Mouse (Mus musculus) MEL (cell line): Measurements from ENCODE around the gene S100a16. TPM values are rescaled to one million over a fixed set of nuclear protein-coding genes. Genes with fewer than 3 reads are reported as not detected.

Experiments
- DNase-seq: peaks from one replicate; pipeline ENCODE4 v3.0.0; 2011; ENCODE audit warnings: low read depth, low spot score
- H3K27ac ChIP-seq: 2 replicates; pipeline ENCODE4 v1.5.1; 2012; ENCODE audit warnings: low read depth, mild to moderate bottlenecking, control low read depth, low read length, moderate library complexity; ENCODE audit not compliant: control insufficient read depth
- H3K27me3 ChIP-seq, 2 experiments: fragments of 150-350 bp in 1 of 2; sonication (generic) in 1 of 2; 2 replicates each; pipeline ENCODE4 v1.6.1; 2012; ENCODE audit warnings: low read length in 2 of 2, mild to moderate bottlenecking in 2 of 2, improper control_type of control experiment in 1 of 2, moderate library complexity in 1 of 2; ENCODE audit not compliant: insufficient read depth in 2 of 2, control insufficient read depth in 1 of 2
- H3K36me3 ChIP-seq, 2 experiments: 2 replicates each; pipeline ENCODE4 v1.6.1; 2012 to 2014; ENCODE audit warnings: low read length in 2 of 2, improper control_type of control experiment in 1 of 2, inconsistent platforms in 1 of 2, mild to moderate bottlenecking in 1 of 2; ENCODE audit not compliant: insufficient read depth in 2 of 2, control insufficient read depth in 1 of 2
- H3K4me1 ChIP-seq, 2 experiments: fragments of 150-350 bp in 1 of 2; sonication (generic) in 1 of 2; 2 replicates each; pipeline ENCODE4 v1.6.1; 2012; ENCODE audit warnings: low read length in 2 of 2, improper control_type of control experiment in 1 of 2, mild to moderate bottlenecking in 1 of 2; ENCODE audit not compliant: insufficient read depth in 2 of 2, control insufficient read depth in 1 of 2
- H3K4me3 ChIP-seq, 2 experiments: fragments of 150-350 bp in 1 of 2; sonication (generic) in 1 of 2; 2 replicates each; pipeline ENCODE4 v1.5.1; 2012; ENCODE audit warnings: low read depth in 2 of 2, low read length in 2 of 2, mild to moderate bottlenecking in 2 of 2, moderate library complexity in 2 of 2, control low read depth in 1 of 2, improper control_type of control experiment in 1 of 2; ENCODE audit not compliant: control insufficient read depth in 1 of 2, insufficient read depth in 1 of 2
- H3K79me2 ChIP-seq: 2 replicates; pipeline ENCODE4 v1.6.1; 2012; ENCODE audit warnings: mild to moderate bottlenecking, low read length, moderate library complexity; ENCODE audit not compliant: control insufficient read depth, poor library complexity, insufficient read depth
- H3K9ac ChIP-seq: 2 replicates; pipeline ENCODE4 v1.6.1; 2012; ENCODE audit warnings: low read depth, mild to moderate bottlenecking, control low read depth, low read length, moderate library complexity; ENCODE audit not compliant: control insufficient read depth, poor library complexity, severe bottlenecking
- H3K9me3 ChIP-seq: fragments of 150-350 bp; sonication (generic); replicated peaks from 2 replicates; pipeline ENCODE4 v1.6.1; 2012; ENCODE audit warnings: mild to moderate bottlenecking, low read length, improper control_type of control experiment, moderate library complexity; ENCODE audit not compliant: insufficient read depth
- BHLHE40 ChIP-seq: IDR thresholded peaks from 2 replicates; pipeline ENCODE4 v1.6.1; 2012; ENCODE audit warnings: low read depth, mild to moderate bottlenecking, inconsistent platforms, low read length, improper control_type of control experiment, borderline replicate concordance
- CHD1 ChIP-seq: IDR thresholded peaks from 2 replicates; pipeline ENCODE4 v1.6.1; 2012; ENCODE audit warnings: low read depth, mild to moderate bottlenecking, inconsistent platforms, low read length, improper control_type of control experiment
- E2F4 ChIP-seq: IDR thresholded peaks from 2 replicates; pipeline ENCODE4 v1.6.1; 2011; ENCODE audit warnings: low read depth, low read length, improper control_type of control experiment, borderline replicate concordance
- ELF1 ChIP-seq: IDR thresholded peaks from 2 replicates; pipeline ENCODE4 v1.6.1; 2014; ENCODE audit warnings: low read depth, mild to moderate bottlenecking, inconsistent platforms, low read length, improper control_type of control experiment, moderate library complexity
- KAT2A ChIP-seq: conservative IDR thresholded peaks from 2 replicates; pipeline ENCODE4 v1.6.1; 2012; ENCODE audit warnings: low read depth, low read length, improper control_type of control experiment, inconsistent platforms
- MAFK ChIP-seq: IDR thresholded peaks from 2 replicates; pipeline ENCODE4 v1.6.1; 2011; ENCODE audit warnings: low read depth, mild to moderate bottlenecking, low read length, improper control_type of control experiment, borderline replicate concordance
- MAX ChIP-seq: IDR thresholded peaks from 2 replicates; pipeline ENCODE4 v1.6.1; 2011; ENCODE audit warnings: low read length, improper control_type of control experiment
- MAZ ChIP-seq: IDR thresholded peaks from 2 replicates; pipeline ENCODE4 v1.6.1; 2012; ENCODE audit warnings: low read depth, mild to moderate bottlenecking, inconsistent platforms, low read length, improper control_type of control experiment
- MEF2A ChIP-seq: IDR thresholded peaks from 2 replicates; pipeline ENCODE4 v1.6.1; 2014; ENCODE audit warnings: low read depth, mild to moderate bottlenecking, inconsistent platforms, low read length, improper control_type of control experiment; ENCODE audit not compliant: poor library complexity, insufficient replicate concordance, severe bottlenecking; ENCODE audit errors: extremely low read depth
- MXI1 ChIP-seq: IDR thresholded peaks from 2 replicates; pipeline ENCODE4 v1.6.1; 2011; ENCODE audit warnings: mild to moderate bottlenecking, low read depth, low read length, improper control_type of control experiment
- POLR2A ChIP-seq, 2 experiments: IDR thresholded peaks; 2 replicates each; pipeline ENCODE4 v1.6.1; 2011 to 2012; ENCODE audit warnings: low read length in 2 of 2, mild to moderate bottlenecking in 2 of 2, control low read depth in 1 of 2, improper control_type of control experiment in 1 of 2, low read depth in 1 of 2, moderate library complexity in 1 of 2; ENCODE audit not compliant: control insufficient read depth in 1 of 2, insufficient read depth in 1 of 2, poor library complexity in 1 of 2
- RAD21 ChIP-seq: IDR thresholded peaks from 2 replicates; pipeline ENCODE4 v1.6.1; 2011; ENCODE audit warnings: mild to moderate bottlenecking, low read depth, low read length, improper control_type of control experiment
- RCOR1 ChIP-seq: IDR thresholded peaks from 2 replicates; pipeline ENCODE4 v1.6.1; 2012; ENCODE audit warnings: low read depth, mild to moderate bottlenecking, inconsistent platforms, low read length, improper control_type of control experiment
- SIN3A ChIP-seq: IDR thresholded peaks from 2 replicates; pipeline ENCODE4 v1.6.1; 2012; ENCODE audit warnings: low read length, improper control_type of control experiment, inconsistent platforms
- TBP ChIP-seq: IDR thresholded peaks from 2 replicates; pipeline ENCODE4 v1.8.0; 2011; ENCODE audit warnings: low read depth, low read length, improper control_type of control experiment
- TCF12 ChIP-seq: IDR thresholded peaks from 2 replicates; pipeline ENCODE4 v1.6.1; 2014; ENCODE audit warnings: low read depth, mild to moderate bottlenecking, inconsistent platforms, low read length, improper control_type of control experiment, moderate library complexity
- USF1 ChIP-seq: IDR thresholded peaks from 2 replicates; pipeline ENCODE4 v1.6.1; 2014; ENCODE audit warnings: low read depth, mild to moderate bottlenecking, inconsistent platforms, low read length, improper control_type of control experiment, moderate library complexity
- ZC3H11A ChIP-seq: IDR thresholded peaks from 2 replicates; pipeline ENCODE4 v1.6.1; 2012; ENCODE audit warnings: low read depth, mild to moderate bottlenecking, inconsistent platforms, low read length, improper control_type of control experiment
- ZKSCAN1 ChIP-seq: IDR thresholded peaks from 2 replicates; pipeline ENCODE4 v1.6.1; 2012; ENCODE audit warnings: low read depth, mild to moderate bottlenecking, inconsistent platforms, low read length, improper control_type of control experiment, moderate library complexity
- ZMIZ1 ChIP-seq: IDR thresholded peaks from 2 replicates; pipeline ENCODE4 v1.6.1; 2012; ENCODE audit warnings: low read depth, mild to moderate bottlenecking, inconsistent platforms, low read length, improper control_type of control experiment, moderate library complexity
- ZNF384 ChIP-seq: IDR thresholded peaks from 2 replicates; pipeline ENCODE4 v1.6.1; 2012; ENCODE audit warnings: low read depth, mild to moderate bottlenecking, inconsistent platforms, low read length, improper control_type of control experiment
- polyA plus RNA-seq, 2 experiments: library from polyadenylated mRNA; stranded (reverse) in 1 of 2; unstranded in 1 of 2; fragments of >175 nt in 1 of 2; fragments of >200 nt in 1 of 2; gene quantifications; 2 replicates each; pipeline versions ENCODE4 v1.2.1 to v1.2.4; 2012; ENCODE audit warnings: low replicate concordance in 2 of 2, low read depth in 1 of 2; ENCODE audit not compliant: insufficient read length in 2 of 2, insufficient read depth in 1 of 2, missing spikeins in 1 of 2
- total RNA-seq: library from RNA; depleted of rRNA; stranded (reverse); fragments of 300-350 nt; gene quantifications from 2 replicates; pipeline ENCODE4 v1.2.3, GENCODE M21; 2012

Gene S100a16
- total and polyA plus RNA-seq, 3 experiments, result not detected

- Histone ChIP-seq H3K27ac (no peak overlapping the region), H3K79me2 (no peaks in the 10 kb centered on the region), H3K9ac (no peak overlapping the region), H3K4me1 (no peaks in the 10 kb centered on the region), H3K4me3 (no peak overlapping the region), H3K36me3 (no peaks in the 10 kb centered on the region), H3K9me3 (no peaks in the 10 kb centered on the region), H3K27me3 (peaks cover 21% of the 10 kb centered on the region in 2 experiments)
- TF ChIP-seq TCF12 (no peak), BHLHE40 (no peak), ZNF384 (no peak), RCOR1 (no peak), MAFK (no peak), MEF2A (no peak)
- DNase-seq, result no peak
These were observed 847 bp downstream of the S100a16 start for GRCm38 (mm10) chr3:90537905-90538296.

GRCm38 (mm10) chr3:90540904-90541303 is 3.9 kb downstream of the S100a16 start:
- Histone ChIP-seq H3K36me3 (no peaks in the 10 kb centered on the region), H3K27ac (no peak overlapping the region), H3K4me3 (no peak overlapping the region), H3K9ac (no peak overlapping the region), H3K79me2 (no peaks in the 10 kb centered on the region), H3K27me3 (peaks cover 14 to 21% of the 10 kb centered on the region in 2 experiments), H3K4me1 (no peaks in the 10 kb centered on the region), H3K9me3 (no peaks in the 10 kb centered on the region)
- no peak for DNase-seq
- TF ChIP-seq KAT2A (no peak), CHD1 (no peak), ZC3H11A (no peak), MAX (no peak), TBP (no peak), USF1 (no peak), ZKSCAN1 (no peak), E2F4 (no peak), RAD21 (no peak), ELF1 (no peak), SIN3A (no peak), POLR2A (IDR thresholded peaks at IDR 0.05; ENCODE audit: control insufficient read depth in 1 of 2, insufficient read depth in 1 of 2, low read depth in 1 of 2, low read length in 2 of 2, poor library complexity in 1 of 2) (no peak), ZMIZ1 (no peak), MXI1 (no peak), MAZ (no peak)
